Comparison of ENCODE assay signal across 10 mouse cellular contexts in genomic region chr8:110703460-110704061, GRCm38 (mm10). TPM values are rescaled to one million over a fixed set of nuclear protein-coding genes. Genes with fewer than 3 reads are reported as not detected.
DNase-seq lines count a peak whose midpoint lies in the region; ATAC-seq and TF ChIP-seq lines count a peak whose summit lies in the region.
"Had no signal": no experiment of that assay in that cellular context is flagged by ENCODE, and none has a peak within 500 bp of the region (broad histone marks: within the 10 kb centered on the region; RNA-seq: fewer than 3 reads in every experiment).

No protein-coding gene starts in this region.

- 45% methylated on average over 9 of the region's 9 CpGs for WGBS in heart, adult 2 months
- WGBS in neural tube, embryonic 12.5 days, result 91% methylated on average over 9 of the region's 9 CpGs
- 90% methylated on average over 9 of the region's 9 CpGs for WGBS in midbrain, embryonic 13.5 days

- intact Hi-C loops in heart, adult 2 months (cut with DNase I), result no loop called here
- intact Hi-C loops in heart, postnatal 14 days (cut with DNase I), result no loop called here

- H3K79me2 ChIP-seq in heart, adult 2 months (replicated peaks; ENCODE audit: control insufficient read depth, insufficient read depth, low read length), result no peaks in the 10 kb centered on the region

- H3K27me3 ChIP-seq in heart, adult 2 months (ENCODE audit: control insufficient read depth, insufficient read depth, low read length), result no peaks in the 10 kb centered on the region
- H3K27me3 ChIP-seq in neural tube, embryonic 12.5 days (replicated peaks), result no peaks in the 10 kb centered on the region
- no peaks in the 10 kb centered on the region for H3K27me3 ChIP-seq in midbrain, embryonic 13.5 days

- H3K4me1 ChIP-seq in heart, adult 2 months (ENCODE audit: control insufficient read depth, insufficient read depth, low read length), result peaks cover 7% of the 10 kb centered on the region
- H3K4me1 ChIP-seq in neural tube, embryonic 12.5 days, result peaks cover 27% of the 10 kb centered on the region
- H3K4me1 ChIP-seq in midbrain, embryonic 13.5 days (replicated peaks), result peaks cover 6% of the 10 kb centered on the region

- no peak overlapping the region for H3K4me2 ChIP-seq in neural tube, embryonic 12.5 days (replicated peaks)
- no peak overlapping the region for H3K4me2 ChIP-seq in midbrain, embryonic 13.5 days (replicated peaks)

- TF ChIP-seq EP300 in heart, adult 2 months (IDR thresholded peaks at IDR 0.05; ENCODE audit: insufficient read depth, low read depth, low read length), result no peak

- peak overlapping the region; percentile 34 for H3K27ac ChIP-seq in heart, adult 2 months
- 0 out of 2 replicates have a peak overlapping the region, but pooled peaks have one; percentile 22 for H3K27ac ChIP-seq in neural tube, embryonic 12.5 days
- no peak overlapping the region for H3K27ac ChIP-seq in midbrain, embryonic 13.5 days
- H3K27ac ChIP-seq: forebrain, embryonic 10.5 days had no signal

- no peak for TF ChIP-seq POLR2A in heart, adult 2 months (IDR thresholded peaks at IDR 0.05; ENCODE audit: insufficient read depth, low read depth, low read length)

- TF ChIP-seq CTCF in heart, adult 2 months (IDR thresholded peaks at IDR 0.05), result no peak

- H3K36me3 ChIP-seq in heart, adult 2 months (ENCODE audit: control insufficient read depth, insufficient read depth, low read length), result no peaks in the 10 kb centered on the region
- peaks cover 6% of the 10 kb centered on the region; the same call in 1 of the 2 replicates for H3K36me3 ChIP-seq in neural tube, embryonic 12.5 days
- H3K36me3 ChIP-seq in midbrain, embryonic 13.5 days, result peaks cover 10% of the 10 kb centered on the region; the same call in 1 of the 2 replicates

- 0 out of 2 replicates have a peak overlapping the region, but pooled peaks have one; percentile 12 for H3K4me3 ChIP-seq in heart, adult 2 months
- no peak overlapping the region for H3K4me3 ChIP-seq in neural tube, embryonic 12.5 days
- H3K4me3 ChIP-seq in midbrain, embryonic 13.5 days (replicated peaks), result no peak overlapping the region
- H3K4me3 ChIP-seq: forebrain, embryonic 10.5 days had no signal

- DNase-seq in heart, adult 2 months, result peak; percentile 32 to 38
- no peak for DNase-seq in heart, postnatal 14 days
- no peak for DNase-seq in neural tube, embryonic 10.5 days (ENCODE audit: extremely low spot score, low spot score)
- DNase-seq in ovary, adult 18-20 months (ENCODE audit: low spot score), result no peak
- DNase-seq in kidney, adult 8-10 months, result no peak
- DNase-seq: right cerebral cortex, postnatal 25 days had no signal

- no peak overlapping the region for H3K9ac ChIP-seq in heart, adult 2 months (ENCODE audit: low read depth, low read length)
- no peak overlapping the region for H3K9ac ChIP-seq in neural tube, embryonic 12.5 days
- H3K9ac ChIP-seq in midbrain, embryonic 13.5 days (replicated peaks), result no peak overlapping the region

- no peaks in the 10 kb centered on the region for H3K9me3 ChIP-seq in neural tube, embryonic 12.5 days
- no peaks in the 10 kb centered on the region for H3K9me3 ChIP-seq in midbrain, embryonic 13.5 days
- H3K9me3 ChIP-seq: forebrain, embryonic 10.5 days had no signal

- ATAC-seq in neural tube, embryonic 12.5 days (ENCODE audit: low FRiP score, low read depth), result no peak
- peak; percentile 52 for ATAC-seq in inflammation-experienced regulatory T-cells, adult 6 months
- ATAC-seq in midbrain, embryonic 13.5 days, result no peak

RNA-seq across cellular contexts. Expression of gene Mtss1l, which starts 17.7 kb away (rescaled TPM):
- total RNA-seq in heart, adult 2 months (2021), result 10 to 100 TPM; 38.8 to 39.6 TPM
- polyA plus RNA-seq in heart, adult 2 months (2012; rRNA removed), result 34.3 and 39.7 TPM in 2 replicates
- 10 to 100 TPM; 31.4 to 32.9 TPM for total RNA-seq in heart, postnatal 14 days (2021)
- polyA plus RNA-seq in neural tube, embryonic 12.5 days (2016; fragmentation: Nextera tagmentation; extraction: Ambion mirVana), result 22.0 and 25.7 TPM in 2 replicates
- under 1 TPM in 1 of 3 experiments, not detected in 2; 0.19 TPM for polyA plus RNA-seq in inflammation-experienced regulatory T-cells, adult 6 months (2017; shearing (Covaris generic))
- 13.7 and 16.6 TPM in 2 replicates for polyA plus RNA-seq in midbrain, embryonic 13.5 days (2015; fragmentation: Nextera tagmentation; extraction: Ambion mirVana)

Comparison
In these comparisons a context has a peak if more than half of its experiments do, and no peak if none do; other contexts are left out.
1. DNase-seq: peak in heart, adult 2 months (2 of 2); none in heart, postnatal 14 days (0 of 2), neural tube, embryonic 10.5 days (single experiment), ovary, adult 18-20 months (single experiment) and kidney, adult 8-10 months (0 of 2).
2. RNA of gene Mtss1l, which starts 17.7 kb away (polyA plus RNA-seq): 34.3 to 39.7 TPM in heart, adult 2 months, 22.0 to 25.7 TPM in neural tube, embryonic 12.5 days and 13.7 to 16.6 TPM in midbrain, embryonic 13.5 days; 0.19 TPM in inflammation-experienced regulatory T-cells, adult 6 months; every median in the first group is over 10 times any median in the second.